Mouse (Mus musculus): ENCODE results near the gene Acta2.

DNA sequence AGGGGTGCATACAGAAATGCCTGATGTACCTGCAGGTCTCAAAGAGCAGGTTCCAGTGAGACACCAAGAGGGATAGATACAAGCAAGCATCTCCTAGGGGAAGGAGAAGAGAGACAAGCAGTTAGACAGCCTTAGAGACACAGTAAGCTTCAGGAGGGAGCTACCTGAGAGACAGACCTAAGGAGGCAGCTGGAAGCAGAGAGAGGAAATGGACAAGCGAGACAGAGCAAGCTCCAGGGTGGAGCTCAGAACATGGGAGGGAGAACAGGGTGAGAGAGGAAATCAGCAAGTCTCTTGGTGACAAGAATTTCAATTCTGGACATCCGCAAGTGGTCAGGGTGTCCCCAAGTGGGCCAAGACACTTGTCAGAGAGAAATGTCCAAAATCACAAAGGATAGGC is 37.3 kb upstream of the Acta2 start:
- TF ChIP-seq CTCF (IDR thresholded peaks at IDR 0.05; ENCODE audit: borderline replicate concordance, control insufficient read depth, extremely low read depth, insufficient read depth, low read length, poor library complexity) (no peak), POLR2A (IDR thresholded peaks at IDR 0.05; ENCODE audit: control insufficient read depth, extremely low read depth, insufficient read depth, low read length, poor library complexity) (no peak)
